Mouse (Mus musculus) midbrain, embryonic 16.5 days (tissue): ENCODE results near the gene Lman1l. TPM values are rescaled to one million over a fixed set of nuclear protein-coding genes. Genes with fewer than 3 reads are reported as not detected.

ENCODE experiments used
- ATAC-seq: fragments of 200-750 bp; cut with Nextera tagmentation; 2 replicates; pipeline ENCODE4 v1.8.0; 2017; ENCODE audit warnings: moderate TSS enrichment
- H3K27ac ChIP-seq: fragments of 300-500 bp; sonication (generic); 2 replicates; pipeline ENCODE4 v1.5.1; 2014; ENCODE audit warnings: mild to moderate bottlenecking, low read length, mixed read lengths
- H3K27me3 ChIP-seq: fragments of 300-500 bp; sonication (generic); 2 replicates; pipeline ENCODE4 v1.6.1; 2014; ENCODE audit warnings: low read depth, low read length, mixed read lengths; ENCODE audit not compliant: control insufficient read depth, insufficient read depth
- H3K36me3 ChIP-seq: fragments of 300-500 bp; sonication (generic); 2 replicates; pipeline ENCODE4 v1.6.1; 2014; ENCODE audit warnings: mild to moderate bottlenecking, low read length, moderate library complexity, mixed read lengths; ENCODE audit not compliant: control insufficient read depth, insufficient read depth
- H3K4me1 ChIP-seq: fragments of 300-500 bp; sonication (generic); 2 replicates; pipeline ENCODE4 v1.6.1; 2014; ENCODE audit warnings: mild to moderate bottlenecking, low read length, mixed read lengths; ENCODE audit not compliant: control insufficient read depth, insufficient read depth
- H3K4me2 ChIP-seq: fragments of 300-500 bp; sonication (generic); 2 replicates; pipeline ENCODE4 v1.6.1; 2014; ENCODE audit warnings: mild to moderate bottlenecking, low read length, mixed read lengths
- H3K4me3 ChIP-seq: fragments of 300-500 bp; sonication (generic); 2 replicates; pipeline ENCODE4 v1.5.1; 2014; ENCODE audit warnings: low read depth, mild to moderate bottlenecking, low read length, moderate library complexity, mixed read lengths
- H3K9ac ChIP-seq: fragments of 300-500 bp; sonication (generic); 2 replicates; pipeline ENCODE4 v1.6.1; 2014; ENCODE audit warnings: low read depth, low read length, mixed read lengths
- H3K9me3 ChIP-seq: fragments of 300-500 bp; sonication (generic); replicated peaks from 2 replicates; pipeline ENCODE4 v1.6.1; 2014; ENCODE audit warnings: mild to moderate bottlenecking, low read length, mixed read lengths; ENCODE audit not compliant: control insufficient read depth, poor library complexity, severe bottlenecking
- WGBS: fragments of 180-500 bp; shearing (Covaris S2); extraction: QIAGEN DNeasy Blood & Tissue Kit; methylation state at CpG from one replicate; pipeline ENCODE4 v1.1.7; 2014; 5-methylcytosine and 5-hydroxymethylcytosine counted together
- polyA plus RNA-seq: library from polyadenylated mRNA; unstranded; fragments of >200 nt; fragmentation: Nextera tagmentation; extraction: Ambion mirVana; gene quantifications from 2 replicates; pipeline ENCODE4 v1.2.1, GENCODE M21; 2015

Gene Lman1l
- polyA plus RNA-seq, 1 experiment from 2014 or later: not detected

GRCm38 (mm10) chr9:57650786-57651311 lies 30.3 kb upstream of the Lman1l start:
- WGBS: 36% methylated on average over 6 of the region's 6 CpGs
- no peak for ATAC-seq

GRCm38 (mm10) chr9:57650130-57650785 lies 29.7 kb upstream of the Lman1l start:
- ATAC-seq: no peak
- no peaks in the 10 kb centered on the region for H3K36me3 ChIP-seq
- WGBS: 93% methylated on average over 6 of the region's 6 CpGs
- H3K9ac ChIP-seq: no peak overlapping the region
- H3K4me1 ChIP-seq: no peaks in the 10 kb centered on the region; the same call in 1 of the 2 replicates
- H3K4me3 ChIP-seq: no peak overlapping the region
- H3K27me3 ChIP-seq: no peaks in the 10 kb centered on the region
- H3K4me2 ChIP-seq: no peak overlapping the region
- no peak overlapping the region for H3K27ac ChIP-seq
- no peaks in the 10 kb centered on the region for H3K9me3 ChIP-seq

More at GRCm38 (mm10) chr9:57650786-57651311, 30.3 kb upstream of the Lman1l start:
- H3K27ac ChIP-seq: no peak overlapping the region
- no peaks in the 10 kb centered on the region for H3K36me3 ChIP-seq
- H3K4me3 ChIP-seq: no peak overlapping the region
- peaks cover under 1% of the 10 kb centered on the region for H3K4me1 ChIP-seq
- no peaks in the 10 kb centered on the region for H3K9me3 ChIP-seq
- no peaks in the 10 kb centered on the region for H3K27me3 ChIP-seq
- H3K4me2 ChIP-seq: no peak overlapping the region
- H3K9ac ChIP-seq: no peak overlapping the region

- Histone ChIP-seq H3K4me1 (peaks cover 17% of the 10 kb centered on the region), H3K27ac (no peak overlapping the region), H3K9ac (no peak overlapping the region), H3K27me3 (no peaks in the 10 kb centered on the region), H3K36me3 (no peaks in the 10 kb centered on the region; the same call in 1 of the 2 replicates), H3K9me3 (no peaks in the 10 kb centered on the region), H3K4me3 (no peak overlapping the region), H3K4me2 (no peak overlapping the region)
- WGBS: 79% methylated on average over 4 of the region's 4 CpGs
- ATAC-seq: no peak
Observed at GRCm38 (mm10) chr9:57647286-57648108, 26.9 kb upstream of the Lman1l start.

- WGBS: 71% methylated on average over 12 of the region's 12 CpGs
- ATAC-seq: no peak
- H3K27me3 ChIP-seq: no peaks in the 10 kb centered on the region
- H3K4me2 ChIP-seq: no peak overlapping the region
- no peak overlapping the region for H3K4me3 ChIP-seq
- no peaks in the 10 kb centered on the region for H3K9me3 ChIP-seq
- no peak overlapping the region for H3K27ac ChIP-seq
- H3K9ac ChIP-seq: no peak overlapping the region
- H3K36me3 ChIP-seq: no peaks in the 10 kb centered on the region; the same call in 1 of the 2 replicates
- H3K4me1 ChIP-seq: peaks cover 26% of the 10 kb centered on the region
Observed at GRCm38 (mm10) chr9:57646551-57647103, 26.1 kb upstream of the Lman1l start.

GRCm38 (mm10) chr9:57644944-57645893 lies 24.6 kb upstream of the Lman1l start:
- peak overlapping the region; percentile 100 for H3K9ac ChIP-seq
- peak; percentile 90 for ATAC-seq
- no peaks in the 10 kb centered on the region for H3K9me3 ChIP-seq
- no peaks in the 10 kb centered on the region; the same call in 1 of the 2 replicates for H3K36me3 ChIP-seq
- H3K4me1 ChIP-seq: peaks cover 40% of the 10 kb centered on the region
- under 1% methylated on average over 63 of the region's 85 CpGs for WGBS
- no peaks in the 10 kb centered on the region for H3K27me3 ChIP-seq
- peak overlapping the region; percentile 93 for H3K27ac ChIP-seq
- peak overlapping the region; percentile 94 for H3K4me3 ChIP-seq
- peak overlapping the region; percentile 88 for H3K4me2 ChIP-seq

- peak overlapping the region; percentile 94 for H3K4me3 ChIP-seq
- WGBS: under 1% methylated on average over 18 of the region's 18 CpGs
Observed at GRCm38 (mm10) chr9:57644442-57644943, 23.9 kb upstream of the Lman1l start.

GRCm38 (mm10) chr9:57643856-57644180 lies 23.2 kb upstream of the Lman1l start:
- no peaks in the 10 kb centered on the region for H3K27me3 ChIP-seq
- H3K27ac ChIP-seq: no peak overlapping the region
- no peaks in the 10 kb centered on the region for H3K9me3 ChIP-seq
- WGBS: 64% methylated on average over 7 of the region's 7 CpGs
- H3K4me2 ChIP-seq: peak overlapping the region; percentile 88
- H3K4me3 ChIP-seq: peak overlapping the region; percentile 94
- H3K9ac ChIP-seq: peak overlapping the region; percentile 100
- peaks cover 54% of the 10 kb centered on the region for H3K4me1 ChIP-seq
- no peak for ATAC-seq
- H3K36me3 ChIP-seq: no peaks in the 10 kb centered on the region; the same call in 1 of the 2 replicates

More at GRCm38 (mm10) chr9:57644442-57644943, 23.9 kb upstream of the Lman1l start:
- Histone ChIP-seq H3K9me3 (no peaks in the 10 kb centered on the region), H3K9ac (peak overlapping the region; percentile 100), H3K4me1 (peaks cover 48% of the 10 kb centered on the region), H3K27me3 (no peaks in the 10 kb centered on the region), H3K27ac (peak overlapping the region; percentile 93), H3K36me3 (no peaks in the 10 kb centered on the region; the same call in 1 of the 2 replicates), H3K4me2 (peak overlapping the region; percentile 88)
- ATAC-seq: peak; percentile 32
